Mouse (Mus musculus) heart, adult 2 months (tissue): Measurements from ENCODE around the gene Fam180a.

Source experiments
- CTCF ChIP-seq: fragments of 200-600 bp; IDR thresholded peaks from 2 replicates; pipeline ENCODE4 v1.8.1; 2022; ENCODE audit warnings: antibody characterized with exemption, mild to moderate bottlenecking, moderate library complexity
- POLR2A ChIP-seq: fragments of 200-500 bp; IDR thresholded peaks from 2 replicates; pipeline ENCODE4 v1.6.1; 2011; ENCODE audit warnings: mild to moderate bottlenecking, low read depth, low read length, control low read depth; ENCODE audit not compliant: insufficient read depth

DNA sequence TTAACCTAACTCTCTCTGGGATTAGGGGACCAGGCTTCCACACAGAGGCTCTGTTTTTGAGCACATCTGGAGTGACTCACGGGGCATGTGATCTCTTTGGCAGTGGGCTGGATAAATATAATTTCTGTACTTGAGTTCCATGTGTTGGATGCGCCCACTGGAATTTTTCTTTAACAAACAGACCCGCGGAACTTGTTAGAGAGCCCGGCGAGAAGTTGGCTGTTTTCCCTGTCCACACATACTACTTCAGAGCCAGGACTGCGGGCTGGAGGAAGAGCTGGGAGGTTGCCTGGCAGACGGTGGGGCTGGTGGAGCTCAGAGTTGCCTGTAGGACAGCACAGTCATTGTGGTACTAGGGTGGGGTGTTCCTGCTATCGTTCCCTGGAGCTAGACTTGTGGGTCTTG, at the start of gene Fam180a:
- no peak for TF ChIP-seq POLR2A
- TF ChIP-seq CTCF: no peak
